ENCODE assay signal across 14 mouse cellular contexts in genomic region chr11:119777236-119777635, GRCm38 (mm10).
A peak's percentile ranks its signal among the peaks of the same experiment; 100 is the strongest.
DNase-seq lines count a peak whose midpoint lies in the region; ATAC-seq and TF ChIP-seq lines count a peak whose summit lies in the region.
"Had no signal": no experiment of that assay in that cellular context is flagged by ENCODE, and none has a peak within 500 bp of the region (broad histone marks: within the 10 kb centered on the region; RNA-seq: fewer than 3 reads in every experiment).

No protein-coding gene starts in this region.

- H3K4me2 ChIP-seq in heart, embryonic 16.5 days (ENCODE audit: low read depth, low read length), result no peak overlapping the region
- H3K4me2 ChIP-seq in midbrain, embryonic 16.5 days (ENCODE audit: low read length), result no peak overlapping the region
- no peak overlapping the region for H3K4me2 ChIP-seq in midbrain, postnatal 0 days (ENCODE audit: low read depth, low read length, poor library complexity, severe bottlenecking)
- H3K4me2 ChIP-seq in neural tube, embryonic 15.5 days, result no peak overlapping the region
- H3K4me2 ChIP-seq: heart, embryonic 15.5 days; neural tube, embryonic 12.5 days had no signal

- DNase-seq in cerebellum, adult 18-20 months, result peak; percentile 48 to 56
- DNase-seq in cerebellum, adult 11 months, result no peak
- DNase-seq in heart, embryonic 10.5 days (ENCODE audit: low spot score), result no peak
- no peak for DNase-seq in midbrain, postnatal 0 days (ENCODE audit: low spot score)
- no peak for DNase-seq in spleen, postnatal 14 days (ENCODE audit: low spot score in 2 of 2)
- DNase-seq: forebrain, postnatal 0 days; kidney, adult 18-20 months; thymus, postnatal 14 days had no signal

- H3K36me3 ChIP-seq in heart, embryonic 16.5 days (ENCODE audit: control insufficient read depth, insufficient read depth), result peaks cover 9% of the 10 kb centered on the region
- peaks cover 29% of the 10 kb centered on the region for H3K36me3 ChIP-seq in heart, embryonic 10.5 days
- no peaks in the 10 kb centered on the region for H3K36me3 ChIP-seq in midbrain, embryonic 16.5 days (ENCODE audit: control insufficient read depth, insufficient read depth, low read length)
- no peaks in the 10 kb centered on the region for H3K36me3 ChIP-seq in midbrain, postnatal 0 days (ENCODE audit: insufficient read depth, low read length)
- peaks cover 5% of the 10 kb centered on the region; the same call in 1 of the 2 replicates for H3K36me3 ChIP-seq in neural tube, embryonic 15.5 days
- H3K36me3 ChIP-seq: heart, embryonic 15.5 days had no signal

- H3K4me1 ChIP-seq in heart, embryonic 16.5 days (ENCODE audit: control insufficient read depth, insufficient read depth, low read length), result no peaks in the 10 kb centered on the region
- H3K4me1 ChIP-seq in heart, embryonic 10.5 days, result peaks cover 8% of the 10 kb centered on the region; the same call in 1 of the 2 replicates
- H3K4me1 ChIP-seq in midbrain, embryonic 16.5 days (ENCODE audit: control insufficient read depth, insufficient read depth, low read length), result peaks cover 6% of the 10 kb centered on the region; the same call in 1 of the 2 replicates
- no peaks in the 10 kb centered on the region for H3K4me1 ChIP-seq in midbrain, postnatal 0 days (ENCODE audit: insufficient read depth, low read length)
- H3K4me1 ChIP-seq in neural tube, embryonic 15.5 days, result peaks cover 16% of the 10 kb centered on the region
- H3K4me1 ChIP-seq: heart, embryonic 15.5 days had no signal

- no peak overlapping the region for H3K9ac ChIP-seq in heart, embryonic 16.5 days (ENCODE audit: low read length)
- H3K9ac ChIP-seq in midbrain, embryonic 16.5 days (ENCODE audit: low read depth, low read length), result no peak overlapping the region
- no peak overlapping the region for H3K9ac ChIP-seq in midbrain, postnatal 0 days (replicated peaks; ENCODE audit: low read length, poor library complexity, severe bottlenecking)
- no peak overlapping the region for H3K9ac ChIP-seq in neural tube, embryonic 15.5 days (replicated peaks)
- H3K9ac ChIP-seq: forebrain, postnatal 0 days; heart, embryonic 15.5 days; neural tube, embryonic 12.5 days had no signal

- 60% methylated on average over 3 of the region's 3 CpGs for WGBS in heart, embryonic 16.5 days
- WGBS in heart, embryonic 10.5 days, result 70% methylated on average over 3 of the region's 3 CpGs
- WGBS in midbrain, embryonic 16.5 days, result 77% methylated on average over 3 of the region's 3 CpGs
- WGBS in midbrain, postnatal 0 days, result 49% methylated on average over 3 of the region's 3 CpGs
- WGBS in neural tube, embryonic 15.5 days, result 42% methylated on average over 3 of the region's 3 CpGs

- peaks cover 11% of the 10 kb centered on the region for H3K9me3 ChIP-seq in heart, embryonic 16.5 days (replicated peaks; ENCODE audit: control insufficient read depth, low read length)
- H3K9me3 ChIP-seq in heart, embryonic 10.5 days, result 0 out of 2 replicates have a peak, but pooled peaks cover 8% of the 10 kb centered on the region
- H3K9me3 ChIP-seq in midbrain, embryonic 16.5 days (replicated peaks; ENCODE audit: control insufficient read depth, low read length, poor library complexity, severe bottlenecking), result no peaks in the 10 kb centered on the region
- no peaks in the 10 kb centered on the region for H3K9me3 ChIP-seq in midbrain, postnatal 0 days (ENCODE audit: low read length)
- H3K9me3 ChIP-seq in neural tube, embryonic 15.5 days (replicated peaks), result 0 out of 2 replicates have a peak, but pooled peaks cover 4% of the 10 kb centered on the region

- H3K27me3 ChIP-seq in heart, embryonic 16.5 days (ENCODE audit: control insufficient read depth, insufficient read depth, low read length), result no peaks in the 10 kb centered on the region
- H3K27me3 ChIP-seq in heart, embryonic 10.5 days (ENCODE audit: insufficient read depth, poor library complexity, severe bottlenecking), result no peaks in the 10 kb centered on the region
- H3K27me3 ChIP-seq in midbrain, embryonic 16.5 days (ENCODE audit: control insufficient read depth, insufficient read depth, low read depth, low read length), result no peaks in the 10 kb centered on the region
- H3K27me3 ChIP-seq in midbrain, postnatal 0 days (ENCODE audit: insufficient read depth, low read length), result no peaks in the 10 kb centered on the region
- no peaks in the 10 kb centered on the region for H3K27me3 ChIP-seq in neural tube, embryonic 15.5 days (replicated peaks)
- H3K27me3 ChIP-seq: heart, embryonic 15.5 days; neural tube, embryonic 12.5 days had no signal

- H3K27ac ChIP-seq in heart, embryonic 16.5 days (ENCODE audit: low read length), result 0 out of 2 replicates have a peak overlapping the region, but pooled peaks have one; percentile 16
- no peak overlapping the region for H3K27ac ChIP-seq in heart, embryonic 10.5 days
- 0 out of 2 replicates have a peak overlapping the region, but pooled peaks have one; percentile 38 for H3K27ac ChIP-seq in midbrain, embryonic 16.5 days (ENCODE audit: low read length)
- no peak overlapping the region for H3K27ac ChIP-seq in midbrain, postnatal 0 days (ENCODE audit: low read depth, low read length)
- H3K27ac ChIP-seq in neural tube, embryonic 15.5 days (replicated peaks), result peak overlapping the region; percentile 41
- H3K27ac ChIP-seq: heart, embryonic 15.5 days; neural tube, embryonic 12.5 days had no signal

- no peak for TF ChIP-seq CTCF in midbrain, postnatal 0 days (IDR thresholded peaks at IDR 0.05)

- H3K4me3 ChIP-seq in heart, embryonic 16.5 days (ENCODE audit: low read length), result no peak overlapping the region
- no peak overlapping the region for H3K4me3 ChIP-seq in heart, embryonic 10.5 days
- H3K4me3 ChIP-seq in midbrain, embryonic 16.5 days (ENCODE audit: low read depth, low read length), result no peak overlapping the region
- H3K4me3 ChIP-seq in midbrain, postnatal 0 days (ENCODE audit: low read depth, low read length), result no peak overlapping the region
- no peak overlapping the region for H3K4me3 ChIP-seq in neural tube, embryonic 15.5 days (replicated peaks)
- H3K4me3 ChIP-seq: heart, embryonic 15.5 days; neural tube, embryonic 12.5 days had no signal

- no peak for ATAC-seq in heart, embryonic 16.5 days (replicated peaks; ENCODE audit: extremely low read depth, insufficient read depth, low FRiP score)
- ATAC-seq in midbrain, embryonic 16.5 days, result no peak
- no peak for ATAC-seq in midbrain, postnatal 0 days (ENCODE audit: low FRiP score)
- ATAC-seq in neural tube, embryonic 15.5 days (ENCODE audit: low FRiP score), result no peak
- ATAC-seq: CD4-positive, CD25-positive, alpha-beta regulatory T cell, adult 4 months; forebrain, postnatal 0 days had no signal

Comparison
In these comparisons a context has a peak if more than half of its experiments do, and no peak if none do; other contexts are left out.
1. DNase-seq: peak in cerebellum, adult 18-20 months (2 of 2); none in cerebellum, adult 11 months (single experiment), heart, embryonic 10.5 days (single experiment), midbrain, postnatal 0 days (single experiment) and spleen, postnatal 14 days (0 of 2).
2. H3K27ac ChIP-seq: peak in heart, embryonic 16.5 days (single experiment), midbrain, embryonic 16.5 days (single experiment) and neural tube, embryonic 15.5 days (single experiment); none in heart, embryonic 10.5 days (single experiment) and midbrain, postnatal 0 days (single experiment).